Mouse (Mus musculus) forebrain, embryonic 14.5 days (tissue): Measurements from ENCODE around the gene Acot2. TPM values are rescaled to one million over a fixed set of nuclear protein-coding genes. Genes with fewer than 3 reads are reported as not detected.
"Not testable (repeated sequence)": the region's sequence is repeated elsewhere in the genome, so short reads cannot be mapped to it uniquely, and the experiment has no call there.

Source experiments
- ATAC-seq: fragments of 200-750 bp; cut with Nextera tagmentation; 2 replicates; pipeline ENCODE4 v1.8.0; 2017; ENCODE audit warnings: mild to moderate bottlenecking, moderate library complexity
- DNase-seq: peaks from one replicate; pipeline ENCODE4 v3.0.0-alpha.2; 2015; ENCODE audit warnings: low spot score
- H3K27ac ChIP-seq: fragments of 300-500 bp; sonication (generic); 2 replicates; pipeline ENCODE4 v1.5.1; 2014; ENCODE audit warnings: low read depth, mild to moderate bottlenecking, control low read depth, low read length, moderate library complexity
- H3K27me3 ChIP-seq: fragments of 300-500 bp; sonication (generic); replicated peaks from 2 replicates; pipeline ENCODE4 v1.6.1; 2014; ENCODE audit warnings: low read length, control low read depth, mixed read lengths; ENCODE audit not compliant: control insufficient read depth, insufficient read depth
- H3K36me3 ChIP-seq: fragments of 300-500 bp; sonication (generic); 2 replicates; pipeline ENCODE4 v1.6.1; 2014; ENCODE audit warnings: low read length, control low read depth; ENCODE audit not compliant: control insufficient read depth, insufficient read depth
- H3K4me1 ChIP-seq: fragments of 300-500 bp; sonication (generic); 2 replicates; pipeline ENCODE4 v1.6.1; 2014; ENCODE audit warnings: antibody characterized with exemption, low read length, control low read depth; ENCODE audit not compliant: control insufficient read depth, insufficient read depth
- H3K4me2 ChIP-seq: fragments of 300-500 bp; sonication (generic); 2 replicates; pipeline ENCODE4 v1.6.1; 2014; ENCODE audit warnings: mild to moderate bottlenecking, control low read depth, low read length
- H3K4me3 ChIP-seq: fragments of 300-500 bp; sonication (generic); 2 replicates; pipeline ENCODE4 v1.5.1; 2014; ENCODE audit warnings: low read depth, low read length, control low read depth
- H3K9ac ChIP-seq: fragments of 300-500 bp; sonication (generic); 2 replicates; pipeline ENCODE4 v1.6.1; 2014; ENCODE audit warnings: mild to moderate bottlenecking, low read length, control low read depth, moderate library complexity
- H3K9me3 ChIP-seq: fragments of 300-500 bp; sonication (generic); replicated peaks from 2 replicates; pipeline ENCODE4 v1.6.1; 2016; ENCODE audit warnings: low read length, control low read depth, mixed read lengths; ENCODE audit not compliant: control insufficient read depth
- WGBS: fragments of 180-500 bp; shearing (Covaris S2); extraction: QIAGEN DNeasy Blood & Tissue Kit; methylation state at CpG from one replicate; pipeline ENCODE4 v1.1.7; 2014; 5-methylcytosine and 5-hydroxymethylcytosine counted together
- polyA plus RNA-seq: library from polyadenylated mRNA; unstranded; fragments of >200 nt; fragmentation: Nextera tagmentation; extraction: Ambion mirVana; gene quantifications from 2 replicates; pipeline ENCODE4 v1.2.1, GENCODE M21; 2014

Acot2 gene
- polyA plus RNA-seq, result 4.3 and 5.6 TPM in 2 replicates

- peak; percentile 92 for ATAC-seq
- H3K4me2 ChIP-seq, result peak within 1 kb of the TSS; percentile 55
- no peaks in the 10 kb centered on the region for H3K27me3 ChIP-seq
- no peaks in the 10 kb centered on the region for H3K4me1 ChIP-seq
- DNase-seq, result peak; percentile 91
- peak within 1 kb of the TSS; percentile 86 for H3K27ac ChIP-seq
- WGBS, result under 1% methylated on average over 79 of the region's 80 CpGs
- no peaks in the 10 kb centered on the region for H3K9me3 ChIP-seq
- H3K4me3 ChIP-seq, result peak within 1 kb of the TSS; percentile 55
- H3K9ac ChIP-seq, result peak within 1 kb of the TSS; percentile 76
- H3K36me3 ChIP-seq, result no peaks in the 10 kb centered on the region
Measured at GRCm38 (mm10) chr12:83987583-83988441, at the start of gene Acot2. Gene Acot2, plus strand, starts transcription at chr12:83987861.

DNA sequence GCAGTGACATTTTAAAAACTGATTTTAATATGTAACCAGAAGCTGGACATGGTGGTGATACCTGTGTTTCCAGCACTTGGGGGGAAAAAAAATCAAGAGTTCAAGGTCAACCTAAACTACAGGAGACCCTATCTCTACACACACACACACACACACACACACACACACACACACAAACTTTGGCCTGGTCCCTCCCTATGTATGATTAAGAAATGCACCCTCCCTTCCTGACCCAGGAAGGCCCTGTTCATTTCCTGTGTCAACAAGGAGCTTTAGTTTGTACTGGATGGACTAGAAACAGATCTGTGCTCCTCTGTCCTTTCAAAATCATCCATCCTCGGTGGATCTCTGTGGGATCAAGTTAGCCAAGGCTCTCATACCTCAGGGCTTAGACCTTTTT is 49.1 kb upstream of the Acot2 start:
- not testable (repeated sequence) for ATAC-seq, H3K9me3 ChIP-seq, H3K4me3 ChIP-seq, H3K9ac ChIP-seq, DNase-seq, H3K27ac ChIP-seq, H3K36me3 ChIP-seq, H3K4me2 ChIP-seq, H3K4me1 ChIP-seq, H3K27me3 ChIP-seq
- 42% methylated on average over 1 of the region's 1 CpGs for WGBS

DNA sequence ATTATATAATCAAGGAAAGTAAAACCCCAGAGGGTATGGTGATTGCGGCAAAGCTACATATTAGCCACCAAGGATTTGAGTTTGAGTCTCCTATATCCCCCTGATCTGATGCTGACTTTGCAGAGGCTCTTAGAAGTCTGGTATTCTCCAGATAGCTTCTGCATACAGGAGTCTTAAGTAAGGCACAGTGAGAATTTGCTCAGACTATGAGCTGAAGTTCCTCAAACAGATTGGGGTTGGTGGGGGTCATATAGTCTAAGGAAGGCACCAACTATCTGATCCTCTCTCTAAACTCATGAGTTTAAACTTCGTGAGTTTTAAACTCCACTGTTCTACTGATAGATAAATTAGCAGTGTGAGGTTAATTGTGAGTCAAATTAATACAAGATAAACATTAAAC is 48.3 kb upstream of the Acot2 start:
- Histone ChIP-seq H3K4me1 (no peaks in the 10 kb centered on the region), H3K9ac (no peak overlapping the region), H3K27me3 (no peaks in the 10 kb centered on the region), H3K36me3 (no peaks in the 10 kb centered on the region), H3K4me2 (no peak overlapping the region), H3K9me3 (no peaks in the 10 kb centered on the region), H3K27ac (no peak overlapping the region), H3K4me3 (no peak overlapping the region)
- WGBS, result 74% methylated on average over 2 of the region's 2 CpGs
- ATAC-seq (no peak), DNase-seq (no peak)

- Histone ChIP-seq H3K4me2 (no peak overlapping the region), H3K36me3 (no peaks in the 10 kb centered on the region), H3K9me3 (no peaks in the 10 kb centered on the region), H3K27me3 (no peaks in the 10 kb centered on the region), H3K4me1 (no peaks in the 10 kb centered on the region), H3K27ac (no peak overlapping the region), H3K4me3 (no peak overlapping the region), H3K9ac (no peak overlapping the region)
- 49% methylated on average over 4 of the region's 4 CpGs for WGBS
- DNase-seq (no peak), ATAC-seq (no peak)
Measured at GRCm38 (mm10) chr12:83940031-83940430, 47.6 kb upstream of the Acot2 start.

DNA sequence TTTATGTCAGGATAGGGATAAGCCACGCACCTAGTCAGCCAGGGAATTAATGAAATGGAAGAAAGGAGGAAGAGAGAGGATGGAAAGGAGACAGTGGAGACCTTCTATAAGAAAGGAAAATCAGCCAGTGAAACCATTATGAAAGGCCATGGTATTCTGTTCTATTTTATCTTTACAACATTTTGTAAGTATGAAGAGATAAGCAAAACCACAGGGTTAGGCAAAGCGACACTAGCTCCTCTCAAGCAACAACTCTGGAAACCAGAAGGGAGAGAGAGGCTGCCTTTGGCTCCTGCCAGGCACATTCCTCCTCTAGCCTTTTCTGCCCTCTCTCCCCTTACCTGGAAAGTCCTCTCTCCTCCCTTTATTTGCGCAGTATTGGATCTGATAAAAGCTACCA is 45.7 kb upstream of the Acot2 start:
- no peaks in the 10 kb centered on the region for H3K9me3 ChIP-seq
- ATAC-seq, result no peak
- 81% methylated on average over 3 of the region's 3 CpGs for WGBS
- H3K4me1 ChIP-seq, result no peaks in the 10 kb centered on the region
- no peak overlapping the region for H3K4me2 ChIP-seq
- no peak overlapping the region for H3K4me3 ChIP-seq
- H3K9ac ChIP-seq, result no peak overlapping the region
- H3K27ac ChIP-seq, result no peak overlapping the region
- DNase-seq, result no peak
- no peaks in the 10 kb centered on the region for H3K36me3 ChIP-seq
- H3K27me3 ChIP-seq, result no peaks in the 10 kb centered on the region

GRCm38 (mm10) chr12:83947260-83947811 is 40.3 kb upstream of the Acot2 start:
- no peak for ATAC-seq
- no peaks in the 10 kb centered on the region for H3K9me3 ChIP-seq
- H3K36me3 ChIP-seq, result 0 out of 2 replicates have a peak, but pooled peaks cover 3% of the 10 kb centered on the region

GRCm38 (mm10) chr12:83949043-83949442 is 38.6 kb upstream of the Acot2 start:
- 90% methylated on average over 4 of the region's 4 CpGs for WGBS
- DNase-seq (no peak), ATAC-seq (no peak)
- H3K9me3 ChIP-seq, result no peaks in the 10 kb centered on the region
- no peak overlapping the region for H3K4me2 ChIP-seq
- H3K27ac ChIP-seq, result no peak overlapping the region
- H3K27me3 ChIP-seq, result no peaks in the 10 kb centered on the region
- peaks cover 11% of the 10 kb centered on the region for H3K4me1 ChIP-seq
- no peak overlapping the region for H3K4me3 ChIP-seq
- peaks cover 10% of the 10 kb centered on the region; the same call in 1 of the 2 replicates for H3K36me3 ChIP-seq
- H3K9ac ChIP-seq, result no peak overlapping the region

More at GRCm38 (mm10) chr12:83947260-83947811, 40.3 kb upstream of the Acot2 start:
- DNase-seq, result no peak
- Histone ChIP-seq H3K4me3 (no peak overlapping the region), H3K27me3 (no peaks in the 10 kb centered on the region), H3K27ac (no peak overlapping the region), H3K4me1 (peaks cover 8% of the 10 kb centered on the region), H3K9ac (no peak overlapping the region), H3K4me2 (no peak overlapping the region)
- 92% methylated on average over 8 of the region's 8 CpGs for WGBS

GRCm38 (mm10) chr12:83949776-83950492 is 37.7 kb upstream of the Acot2 start:
- Histone ChIP-seq H3K4me1 (peaks cover 11% of the 10 kb centered on the region), H3K9ac (peak overlapping the region; percentile 83), H3K36me3 (peaks cover 10% of the 10 kb centered on the region; the same call in 1 of the 2 replicates), H3K27me3 (no peaks in the 10 kb centered on the region), H3K4me3 (peak overlapping the region; percentile 83), H3K9me3 (no peaks in the 10 kb centered on the region), H3K4me2 (peak overlapping the region; percentile 90), H3K27ac (no peak overlapping the region)
- no peak; the same call in 1 of the 2 replicates for ATAC-seq
- no peak for DNase-seq
- WGBS, result 31% methylated on average over 11 of the region's 11 CpGs
